Mouse (Mus musculus): Measurements from ENCODE around the gene Abhd12.
"Not testable (repeated sequence)": the region's sequence is repeated elsewhere in the genome, so short reads cannot be mapped to it uniquely, and the experiment has no call there.

The Abhd12 gene

GRCm38 (mm10) chr2:150904272-150904935 is at the start of gene Abhd12:
Gene Abhd12, minus strand, starts transcription at chr2:150904741.
- in situ Hi-C loops (cut with MboI, MseI) = loop anchor here (25.0 kb wide), 1 partner anchor 658 kb away; the partner anchor contains the start of gene Sdcbp2

GRCm38 (mm10) chr2:150951201-150951600 is 46.7 kb upstream of the Abhd12 start:
- in situ Hi-C loops (cut with MboI, MseI) = no loop called here

DNA sequence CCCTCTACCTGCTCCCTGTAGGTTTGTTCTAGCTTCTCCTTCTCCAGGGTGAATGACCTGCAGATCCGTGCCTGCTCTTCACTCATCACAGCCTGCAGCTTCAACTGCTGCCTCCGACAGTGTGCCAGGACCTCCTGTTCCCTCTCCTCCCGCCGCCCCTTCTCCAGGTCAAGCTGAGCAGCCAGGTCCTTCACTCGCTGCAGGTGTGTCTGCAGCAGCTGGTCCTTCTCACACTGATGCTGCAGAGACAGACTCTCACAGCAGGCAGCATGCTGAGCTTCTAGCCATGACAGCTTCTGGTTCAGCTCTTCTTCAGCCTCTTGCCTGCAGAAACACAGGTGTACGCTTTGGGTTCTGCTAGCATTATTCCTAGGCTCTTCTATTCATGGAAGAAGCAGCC is 45.5 kb upstream of the Abhd12 start:
- in situ Hi-C loops (cut with MboI, MseI) = no loop called here

DNA sequence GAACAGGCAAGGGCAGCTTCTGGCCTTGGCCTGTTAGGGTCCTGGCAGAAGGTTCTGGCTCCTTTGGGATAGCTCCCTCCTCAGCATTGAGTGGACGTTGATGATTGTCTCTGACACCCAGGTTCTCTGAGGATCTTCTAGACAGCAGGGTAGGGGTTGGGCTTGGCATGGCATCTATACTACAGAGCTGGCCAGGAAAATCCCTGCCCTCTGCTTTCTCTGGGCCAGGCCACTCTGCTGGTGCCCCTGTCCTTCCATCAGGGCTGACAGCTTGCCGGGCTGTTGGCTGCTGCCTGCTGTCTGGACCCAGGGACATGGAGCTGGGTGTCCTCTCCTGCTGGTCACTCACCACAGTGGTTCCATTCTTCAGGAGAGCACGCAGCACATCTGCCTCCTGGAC is 45.1 kb upstream of the Abhd12 start:
- in situ Hi-C loops (cut with MboI, MseI) = no loop called here

DNA sequence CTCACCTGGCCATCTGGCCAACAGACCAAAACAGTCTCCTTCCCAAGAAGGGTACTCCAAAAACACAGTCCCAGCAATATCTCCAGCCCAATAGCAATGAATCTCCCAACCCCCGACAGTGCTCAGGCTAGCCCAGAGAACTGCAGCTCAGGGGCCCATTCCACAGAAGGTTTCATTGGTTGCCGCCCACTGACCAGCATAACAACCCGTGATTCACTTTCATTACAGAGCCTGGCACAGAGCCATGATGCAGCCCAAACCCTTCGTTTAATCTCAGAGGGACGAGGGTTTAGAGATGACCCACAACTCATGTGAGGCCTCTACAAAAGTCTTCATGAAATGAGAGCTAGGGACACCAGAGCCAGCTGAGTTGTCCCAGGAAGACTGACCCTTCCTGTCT is 44.2 kb upstream of the Abhd12 start:
- in situ Hi-C loops (cut with MboI, MseI) = no loop called here

GRCm38 (mm10) chr2:150947880-150948611 is 43.5 kb upstream of the Abhd12 start:
- in situ Hi-C loops (cut with MboI, MseI) = not testable (repeated sequence)

- in situ Hi-C loops (cut with MboI, MseI) = not testable (repeated sequence)
Measured at GRCm38 (mm10) chr2:150947341-150947740, 42.8 kb upstream of the Abhd12 start.

- in situ Hi-C loops (cut with MboI, MseI) = no loop called here
Measured at GRCm38 (mm10) chr2:150944017-150944416, 39.5 kb upstream of the Abhd12 start.

- in situ Hi-C loops (cut with MboI, MseI) = no loop called here
Measured at GRCm38 (mm10) chr2:150934659-150935058, 30.1 kb upstream of the Abhd12 start.

DNA sequence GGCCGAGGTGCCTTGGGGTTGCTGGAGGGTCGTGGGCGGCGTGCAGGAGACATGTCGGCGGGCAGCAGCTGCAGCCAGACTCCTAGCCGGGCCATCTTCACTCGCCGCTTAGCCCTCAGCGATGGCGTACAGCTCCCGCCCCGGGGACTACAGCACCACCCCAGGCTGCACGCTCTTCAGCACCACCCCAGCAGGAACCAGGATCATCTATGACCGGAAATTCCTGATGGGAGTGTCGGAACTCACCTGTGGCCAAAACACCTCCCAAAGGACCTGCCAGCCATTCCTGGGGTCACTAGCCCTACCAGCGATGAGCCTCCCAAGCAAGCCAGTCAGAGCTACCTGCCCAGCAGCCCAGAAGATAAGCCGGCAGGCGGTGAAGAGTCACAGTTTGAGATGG is 28.9 kb upstream of the Abhd12 start:
- in situ Hi-C loops (cut with MboI, MseI) = no loop called here

GRCm38 (mm10) chr2:150930806-150931205 is 26.3 kb upstream of the Abhd12 start:
- in situ Hi-C loops (cut with MboI, MseI) = no loop called here

DNA sequence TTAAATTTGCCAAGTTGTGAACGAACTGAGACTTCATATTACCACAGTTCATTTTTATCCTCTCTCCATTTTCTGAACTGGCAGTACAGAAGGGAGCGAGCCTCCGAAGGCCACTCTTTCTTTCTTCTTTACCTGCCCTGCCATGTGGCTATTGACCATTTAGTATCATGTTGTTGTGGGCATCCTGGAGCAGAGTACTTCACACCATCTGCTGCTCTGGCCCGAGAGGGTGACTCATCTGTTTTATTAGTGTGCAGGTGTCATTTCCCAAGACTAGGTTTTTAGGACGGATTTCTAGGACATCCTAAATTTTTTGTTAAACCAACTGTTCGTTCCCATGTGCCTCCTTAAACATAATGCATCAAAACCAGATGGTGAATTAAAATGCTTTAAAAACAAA is 24.6 kb upstream of the Abhd12 start:
- in situ Hi-C loops (cut with MboI, MseI) = no loop called here

DNA sequence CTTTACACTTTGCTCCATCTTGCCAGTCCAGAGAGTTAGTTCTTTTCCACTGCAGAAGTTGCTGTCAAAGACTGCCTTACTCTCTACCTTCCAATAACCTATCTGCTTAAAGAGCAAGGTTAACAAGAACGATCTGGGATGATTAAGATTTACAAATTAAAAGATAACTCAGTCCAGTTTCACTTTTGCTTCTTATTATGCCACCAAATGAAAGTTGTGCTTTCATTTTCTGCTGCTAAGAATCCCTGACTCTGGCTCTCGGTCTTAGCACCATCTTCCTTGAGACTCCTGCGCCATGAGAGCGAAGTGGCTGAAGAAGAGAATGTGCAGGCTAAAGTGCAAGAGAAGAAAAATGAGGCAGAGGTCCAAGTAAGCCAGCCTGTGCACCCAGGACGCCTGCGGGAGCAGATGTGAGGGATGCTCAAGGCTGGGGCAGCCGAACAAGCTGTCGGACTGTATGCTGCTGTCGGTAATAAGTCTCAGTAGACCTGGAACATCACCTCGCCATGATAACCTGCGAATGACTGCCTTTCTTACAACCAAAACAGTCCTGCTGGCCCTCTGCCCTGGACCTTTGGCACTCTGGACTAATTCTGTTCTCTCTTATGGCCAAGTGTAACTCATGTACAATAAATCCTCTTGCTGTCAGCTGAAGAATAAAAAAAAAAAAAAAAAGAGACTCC is 22.6 kb upstream of the Abhd12 start:
- in situ Hi-C loops (cut with MboI, MseI) = no loop called here

DNA sequence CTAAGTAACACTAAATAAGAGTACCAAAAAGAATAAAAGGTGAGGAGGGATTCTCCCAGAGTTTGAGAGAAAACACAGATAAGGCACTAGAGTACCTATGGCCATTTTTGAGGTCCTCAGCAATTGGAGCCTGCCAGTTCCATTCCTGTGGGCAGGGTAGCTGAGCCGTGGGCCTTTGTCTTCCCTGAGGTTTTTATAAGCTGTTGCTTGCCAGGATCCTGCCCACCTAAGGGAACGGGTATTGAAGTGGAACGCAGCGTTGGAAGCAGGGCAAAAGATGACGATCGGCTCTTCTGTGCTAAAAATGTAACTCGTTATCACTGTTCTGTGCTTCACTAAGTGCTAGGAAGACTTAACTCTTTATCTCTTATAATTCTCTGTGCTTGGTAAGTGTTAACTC is 19.0 kb upstream of the Abhd12 start:
- in situ Hi-C loops (cut with MboI, MseI) = loop anchor here (25.0 kb wide), 1 partner anchor 639 kb away; the partner anchor contains the start of gene Sdcbp2

GRCm38 (mm10) chr2:150923026-150923425 is 18.5 kb upstream of the Abhd12 start:
- in situ Hi-C loops (cut with MboI, MseI) = loop anchor here (25.0 kb wide), 1 partner anchor 639 kb away; the partner anchor contains the start of gene Sdcbp2

GRCm38 (mm10) chr2:150922165-150922564 is 17.6 kb upstream of the Abhd12 start:
- in situ Hi-C loops (cut with MboI, MseI) = loop anchor here (25.0 kb wide), 1 partner anchor 640 kb away; the partner anchor contains the start of gene Sdcbp2

DNA sequence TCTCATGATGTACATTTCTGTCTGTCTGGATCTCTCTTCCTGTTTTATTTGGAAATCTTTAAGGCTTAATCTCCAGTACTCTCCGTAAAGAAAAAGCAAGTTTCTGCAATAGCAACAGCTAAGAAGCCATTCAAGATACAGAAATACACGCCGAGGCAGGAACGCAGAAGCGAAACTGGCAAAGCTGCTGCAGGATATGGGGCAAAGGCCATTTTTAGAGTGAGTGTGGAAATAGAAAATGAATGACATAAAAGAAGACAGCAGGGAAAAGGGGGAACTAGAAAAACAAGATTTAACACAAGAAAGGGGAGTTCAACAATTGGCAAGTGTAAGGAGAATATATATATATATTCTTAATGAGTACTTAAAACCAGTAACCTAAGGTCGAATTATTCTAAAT is 17.2 kb upstream of the Abhd12 start:
- in situ Hi-C loops (cut with MboI, MseI) = loop anchor here (25.0 kb wide), 1 partner anchor 641 kb away; the partner anchor contains the start of gene Sdcbp2

GRCm38 (mm10) chr2:150920543-150920942 is 16.0 kb upstream of the Abhd12 start:
- in situ Hi-C loops (cut with MboI, MseI) = loop anchor here (25.0 kb wide), 1 partner anchor 642 kb away; the partner anchor contains the start of gene Sdcbp2

DNA sequence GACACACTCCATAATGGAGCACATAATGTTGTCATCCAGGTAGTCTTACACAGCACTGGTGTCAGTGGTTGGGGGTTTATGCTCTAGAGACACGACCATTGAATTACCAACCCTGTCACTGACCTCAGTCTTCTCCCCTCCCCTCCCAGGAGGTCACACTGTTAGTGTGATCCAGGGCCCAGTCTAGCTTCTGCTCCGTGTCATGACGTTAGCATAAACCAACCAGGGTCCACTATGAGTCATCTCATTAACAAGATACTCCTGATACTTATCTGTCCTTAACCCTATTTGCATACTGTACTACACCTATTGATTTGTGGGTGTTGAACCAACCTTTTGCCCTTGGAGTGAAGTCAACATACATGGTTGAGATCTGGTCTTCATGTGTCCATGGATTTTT is 14.2 kb upstream of the Abhd12 start:
- in situ Hi-C loops (cut with MboI, MseI) = loop anchor here (25.0 kb wide), 1 partner anchor 644 kb away; the partner anchor contains the start of gene Sdcbp2

DNA sequence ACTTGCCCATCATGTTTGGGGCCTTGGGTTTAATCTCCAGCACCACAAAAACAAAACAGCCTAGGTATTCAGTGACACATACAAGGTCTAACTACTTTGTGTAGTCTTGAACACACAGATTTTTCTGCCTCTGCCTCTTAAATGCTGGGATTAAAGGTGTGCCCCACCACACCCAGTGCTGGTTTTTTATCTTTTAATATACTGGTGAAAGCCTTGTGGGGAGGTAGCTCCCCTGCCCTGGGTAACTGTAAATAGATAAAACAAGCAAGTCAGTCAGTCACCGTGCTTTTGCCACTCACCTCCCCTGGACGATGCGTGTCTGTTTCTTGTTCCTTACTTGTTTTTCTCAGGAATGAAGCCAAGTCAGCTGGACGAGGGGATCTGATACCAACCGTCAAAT is 11.2 kb upstream of the Abhd12 start:
- in situ Hi-C loops (cut with MboI, MseI) = loop anchor here (25.0 kb wide), 1 partner anchor 647 kb away; the partner anchor contains the start of gene Sdcbp2

DNA sequence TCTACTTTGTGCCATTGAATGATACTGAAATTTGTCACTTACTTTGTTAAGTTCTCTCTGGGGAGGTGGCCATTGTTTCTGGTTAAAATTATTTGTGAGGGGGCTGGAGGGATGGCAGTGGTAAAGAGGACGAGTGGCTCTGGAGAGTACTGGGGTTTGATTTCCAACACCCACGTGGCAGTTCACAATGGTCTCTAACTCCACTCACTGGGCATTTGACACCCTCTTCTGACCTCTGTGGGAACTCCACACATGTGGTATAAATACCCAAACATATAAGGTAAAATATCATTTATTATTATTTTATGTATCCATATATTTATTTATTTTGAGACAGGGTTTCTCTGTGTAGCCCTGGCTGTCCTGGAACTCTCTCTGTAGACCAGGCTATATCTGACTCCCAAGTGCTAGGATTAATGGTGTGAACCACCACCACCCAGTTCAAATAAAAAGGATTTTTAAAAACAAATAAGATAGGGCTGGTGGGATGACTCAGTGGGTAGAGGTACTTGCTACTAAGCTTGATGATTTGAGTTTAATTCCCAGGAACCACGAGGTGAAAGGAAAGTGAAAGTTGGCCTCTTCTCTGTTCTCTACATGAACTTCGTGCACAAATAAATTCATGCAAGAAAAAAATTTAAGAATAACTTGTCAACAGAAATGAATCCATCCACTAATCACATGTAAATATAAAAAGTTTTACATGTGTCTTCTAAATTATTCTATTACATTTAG is 10.4 kb upstream of the Abhd12 start:
- in situ Hi-C loops (cut with MboI, MseI) = loop anchor here (25.0 kb wide), 1 partner anchor 647 kb away; the partner anchor contains the start of gene Sdcbp2
